Mouse (Mus musculus) ES-E14 (cell line): Measurements from ENCODE around the gene Fam222b.

ENCODE experiments used
- HCFC1 ChIP-seq: IDR thresholded peaks from 2 replicates; pipeline ENCODE4 v1.6.1; 2012; ENCODE audit warnings: low read length, inconsistent platforms, borderline replicate concordance; ENCODE audit not compliant: insufficient read depth
- MAFK ChIP-seq: IDR thresholded peaks from 2 replicates; pipeline ENCODE4 v1.6.1; 2014; ENCODE audit warnings: mild to moderate bottlenecking, low read depth, low read length, inconsistent platforms; ENCODE audit not compliant: insufficient read depth
- ZC3H11A ChIP-seq: IDR thresholded peaks from 2 replicates; pipeline ENCODE4 v1.6.1; 2012; ENCODE audit warnings: low read depth, mild to moderate bottlenecking, inconsistent platforms, low read length, borderline replicate concordance
- ZNF384 ChIP-seq: IDR thresholded peaks from 2 replicates; pipeline ENCODE4 v1.6.1; 2012; ENCODE audit warnings: low read depth, low read length, inconsistent platforms

- TF ChIP-seq ZNF384 (no peak), MAFK (no peak), ZC3H11A (no peak), HCFC1 (no peak)
Observed at GRCm38 (mm10) chr11:78194411-78195100, 100.1 kb downstream of the Fam222b start.
